Mouse (Mus musculus) lung, embryonic 15.5 days (tissue): ENCODE results near the gene Zfp239. TPM values are rescaled to one million over a fixed set of nuclear protein-coding genes. Genes with fewer than 3 reads are reported as not detected.

Experiments
- ATAC-seq: fragments of 200-750 bp; cut with Nextera tagmentation; 2 replicates; pipeline ENCODE4 v1.8.0; 2017; ENCODE audit warnings: moderate number of reproducible peaks, borderline replicate concordance; ENCODE audit not compliant: low FRiP score, low TSS enrichment; ENCODE audit errors: extremely low read depth
- H3K27ac ChIP-seq: fragments of 300-500 bp; sonication (generic); 2 replicates; pipeline ENCODE4 v1.5.1; 2015; ENCODE audit warnings: moderate library complexity, mild to moderate bottlenecking, inconsistent platforms
- H3K27me3 ChIP-seq: fragments of 300-500 bp; sonication (generic); 2 replicates; pipeline ENCODE4 v1.6.1; 2015; ENCODE audit warnings: inconsistent platforms
- H3K36me3 ChIP-seq: fragments of 300-500 bp; sonication (generic); 2 replicates; pipeline ENCODE4 v1.6.1; 2015; ENCODE audit warnings: inconsistent platforms
- H3K4me1 ChIP-seq: fragments of 300-500 bp; sonication (generic); 2 replicates; pipeline ENCODE4 v1.6.1; 2015; ENCODE audit warnings: inconsistent platforms
- H3K4me2 ChIP-seq: fragments of 300-500 bp; sonication (generic); 2 replicates; pipeline ENCODE4 v1.6.1; 2015; ENCODE audit warnings: inconsistent platforms, mild to moderate bottlenecking, moderate library complexity
- H3K4me3 ChIP-seq: fragments of 300-500 bp; sonication (generic); 2 replicates; pipeline ENCODE4 v1.5.1; 2015; ENCODE audit warnings: mild to moderate bottlenecking, inconsistent platforms
- H3K9ac ChIP-seq: fragments of 300-500 bp; sonication (generic); 2 replicates; pipeline ENCODE4 v1.6.1; 2015; ENCODE audit warnings: inconsistent platforms
- H3K9me3 ChIP-seq: fragments of 300-500 bp; sonication (generic); 2 replicates; pipeline ENCODE4 v1.6.1; 2016; ENCODE audit warnings: inconsistent platforms
- WGBS: fragments of 180-500 bp; shearing (Covaris S2); methylation state at CpG from one replicate; pipeline ENCODE4 v1.1.7; 2015; 5-methylcytosine and 5-hydroxymethylcytosine counted together
- polyA plus RNA-seq: library from polyadenylated mRNA; unstranded; fragments of >200 nt; fragmentation: Nextera tagmentation; extraction: Ambion mirVana; gene quantifications from 2 replicates; pipeline ENCODE4 v1.2.1, GENCODE M21; 2015

Zfp239 gene
- polyA plus RNA-seq, 1 experiment from 2014 or later: 7.6 TPM

DNA sequence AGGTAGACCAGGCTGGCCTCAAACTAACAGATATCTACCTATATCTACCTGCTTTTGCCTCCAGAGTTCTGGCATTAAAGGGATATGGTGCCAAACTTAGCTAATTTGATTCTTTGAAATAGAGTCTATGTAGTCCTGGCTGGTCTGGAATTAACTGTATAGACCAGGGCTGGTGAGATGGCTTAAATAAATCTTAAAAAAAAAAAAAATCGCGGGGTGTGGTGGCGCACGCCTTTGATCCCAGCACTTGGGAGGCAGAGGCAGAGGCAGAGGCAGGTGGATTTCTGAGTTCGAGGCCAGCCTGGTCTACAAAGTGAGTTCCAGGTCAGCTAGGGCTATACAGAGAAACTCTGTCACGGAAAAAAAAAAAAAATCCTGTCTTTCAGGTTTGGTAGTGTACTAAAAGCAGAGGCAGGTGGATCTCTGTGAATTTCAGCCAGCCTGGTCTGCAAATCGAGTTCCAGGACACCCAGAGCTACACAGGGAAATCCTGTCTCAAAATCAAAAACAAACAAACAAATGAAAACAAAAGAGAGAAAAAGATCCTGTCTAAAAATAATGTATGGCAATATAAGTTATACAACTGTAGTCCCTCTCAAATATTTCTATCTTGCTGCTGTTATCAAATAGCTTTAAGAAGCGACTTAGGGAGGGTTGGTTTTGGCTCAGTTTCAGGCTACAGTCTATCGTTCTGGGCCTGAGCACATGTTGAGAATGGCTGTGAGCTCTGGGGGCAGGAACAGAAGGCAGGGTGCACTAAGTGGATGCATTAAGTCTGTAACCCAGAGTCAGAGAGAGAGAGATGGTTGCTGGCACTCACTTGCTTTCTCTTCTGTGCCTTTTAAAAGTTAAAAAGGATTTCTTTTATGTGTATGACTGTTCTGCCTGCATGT, 39.9 kb downstream of the Zfp239 start:
- no peaks in the 10 kb centered on the region for H3K36me3 ChIP-seq
- H3K4me3 ChIP-seq: no peak overlapping the region
- no peak for ATAC-seq
- 61% methylated on average over 9 of the region's 9 CpGs for WGBS
- no peak overlapping the region for H3K4me2 ChIP-seq
- H3K27ac ChIP-seq: no peak overlapping the region
- peaks cover 7% of the 10 kb centered on the region for H3K4me1 ChIP-seq
- H3K9me3 ChIP-seq: no peaks in the 10 kb centered on the region
- no peaks in the 10 kb centered on the region for H3K27me3 ChIP-seq
- no peak overlapping the region for H3K9ac ChIP-seq

DNA sequence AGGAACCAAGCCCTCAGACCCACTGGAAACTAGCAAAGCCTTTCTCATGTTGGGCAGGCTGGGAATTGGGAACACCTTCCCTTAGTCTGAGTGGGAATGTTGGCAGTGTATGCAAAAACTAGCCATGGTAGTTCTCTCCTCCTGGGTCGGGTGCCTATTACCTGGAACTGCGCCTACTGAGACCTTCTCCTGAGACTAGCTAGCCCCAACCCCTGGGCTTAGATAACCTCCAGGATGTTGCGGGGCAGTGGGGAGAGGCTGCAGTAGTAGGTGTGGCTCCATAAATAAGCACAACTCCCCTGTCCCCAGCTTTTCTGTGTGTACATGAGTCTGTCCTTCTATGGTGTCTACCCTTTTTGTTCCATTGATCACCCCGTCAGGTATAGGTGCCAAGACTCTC, 40.7 kb downstream of the Zfp239 start:
- H3K4me3 ChIP-seq: no peak overlapping the region
- ATAC-seq: no peak
- H3K4me1 ChIP-seq: peaks cover 7% of the 10 kb centered on the region
- no peak overlapping the region for H3K27ac ChIP-seq
- H3K36me3 ChIP-seq: no peaks in the 10 kb centered on the region
- H3K4me2 ChIP-seq: no peak overlapping the region
- no peaks in the 10 kb centered on the region for H3K27me3 ChIP-seq
- no peaks in the 10 kb centered on the region for H3K9me3 ChIP-seq
- 73% methylated on average over 4 of the region's 4 CpGs for WGBS
- no peak overlapping the region for H3K9ac ChIP-seq

DNA sequence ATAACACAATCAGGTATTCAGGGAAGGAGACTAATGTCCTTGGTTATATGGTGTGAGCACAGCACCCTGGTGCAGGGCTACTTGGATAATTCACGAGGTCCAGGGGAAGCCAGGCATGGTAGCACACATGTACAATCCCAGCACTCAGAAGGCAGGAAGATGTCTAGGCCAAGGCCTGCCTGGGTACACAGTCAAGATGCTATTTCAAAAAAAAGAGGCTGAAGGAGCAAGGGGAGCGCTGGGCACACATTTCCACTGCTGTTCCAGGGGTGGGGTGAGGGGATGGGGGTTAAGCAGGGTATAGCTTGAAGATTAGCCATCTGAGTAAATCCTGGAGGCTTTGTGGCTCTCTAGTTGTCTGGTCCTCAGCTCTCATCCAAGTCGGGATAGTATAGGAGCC, 41.9 kb downstream of the Zfp239 start:
- H3K4me1 ChIP-seq: peaks cover 11% of the 10 kb centered on the region
- H3K9ac ChIP-seq: no peak overlapping the region
- H3K36me3 ChIP-seq: no peaks in the 10 kb centered on the region
- H3K4me3 ChIP-seq: no peak overlapping the region
- H3K9me3 ChIP-seq: no peaks in the 10 kb centered on the region
- 76% methylated on average over 3 of the region's 3 CpGs for WGBS
- ATAC-seq: no peak
- no peak overlapping the region for H3K27ac ChIP-seq
- H3K27me3 ChIP-seq: no peaks in the 10 kb centered on the region
- H3K4me2 ChIP-seq: no peak overlapping the region

DNA sequence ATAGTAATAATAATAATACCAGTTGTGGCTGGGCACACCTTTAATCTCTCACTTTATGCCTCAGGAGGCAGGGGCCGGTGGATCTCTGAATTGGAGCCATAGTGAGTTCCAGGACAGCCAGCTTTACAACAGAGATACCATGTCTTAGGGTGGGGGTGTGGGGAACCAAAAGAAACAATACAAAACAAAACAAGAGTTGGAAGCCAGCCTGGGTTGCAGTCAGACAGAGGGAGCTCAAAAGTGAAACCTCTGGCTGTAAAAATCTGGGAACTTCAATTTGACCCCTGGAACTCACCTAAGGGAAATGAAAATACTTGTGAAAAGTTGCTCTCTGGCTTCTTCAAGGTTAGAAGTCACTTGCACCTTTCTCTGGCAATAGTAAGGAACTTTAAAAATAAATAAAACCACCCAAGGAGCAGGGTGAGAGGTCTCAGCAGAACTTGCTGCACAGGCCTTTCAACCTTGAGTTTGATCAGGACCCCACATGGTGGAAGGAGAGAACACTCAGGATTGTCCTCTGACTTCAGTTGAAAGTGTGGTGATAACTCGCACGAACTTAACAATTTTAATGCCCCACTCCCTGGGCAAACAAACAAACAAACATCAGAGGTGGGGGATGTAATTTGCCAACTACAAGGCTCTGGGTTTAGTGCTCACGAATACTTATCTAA, 43.5 kb downstream of the Zfp239 start:
- no peak for ATAC-seq
- Histone ChIP-seq H3K4me2 (peak overlapping the region; percentile 56), H3K4me1 (peaks cover 24% of the 10 kb centered on the region), H3K9ac (peak overlapping the region; percentile 60), H3K27ac (peak overlapping the region; percentile 86), H3K36me3 (no peaks in the 10 kb centered on the region), H3K4me3 (peak overlapping the region; percentile 100), H3K9me3 (no peaks in the 10 kb centered on the region), H3K27me3 (no peaks in the 10 kb centered on the region)
- 19% methylated on average over 4 of the region's 4 CpGs for WGBS

DNA sequence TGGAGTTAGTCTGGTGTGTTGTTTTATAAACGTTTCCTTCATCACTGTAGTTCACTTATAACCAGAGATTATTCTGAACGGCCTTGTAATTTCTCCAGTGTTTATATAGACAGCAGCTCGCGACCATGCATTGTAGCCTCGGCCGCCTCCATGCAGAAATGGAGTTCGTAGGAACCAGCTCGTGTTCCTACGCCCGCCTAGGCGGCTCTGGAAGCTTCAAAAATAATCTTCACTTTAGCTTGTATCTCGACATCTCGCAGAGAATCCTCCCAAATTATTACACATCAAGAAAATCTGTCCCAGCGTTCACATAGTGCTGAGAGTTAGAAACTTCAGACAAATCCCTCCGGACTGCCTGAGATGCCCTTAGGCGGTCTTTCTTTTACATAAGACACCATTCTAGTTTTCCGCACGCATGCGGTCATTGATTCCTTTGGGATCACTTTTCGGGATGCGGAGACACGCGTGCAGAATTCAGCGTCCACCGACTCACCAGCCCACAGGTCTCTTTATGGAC, 44.2 kb downstream of the Zfp239 start:
- Histone ChIP-seq H3K27me3 (no peaks in the 10 kb centered on the region), H3K36me3 (no peaks in the 10 kb centered on the region), H3K4me2 (peak overlapping the region; percentile 56), H3K4me3 (peak overlapping the region; percentile 100), H3K9me3 (no peaks in the 10 kb centered on the region), H3K4me1 (peaks cover 29% of the 10 kb centered on the region), H3K9ac (peak overlapping the region; percentile 60), H3K27ac (peak overlapping the region; percentile 86)
- WGBS: under 1% methylated on average over 25 of the region's 25 CpGs
- ATAC-seq: peak; percentile 2; the same call in 1 of the 2 replicates

DNA sequence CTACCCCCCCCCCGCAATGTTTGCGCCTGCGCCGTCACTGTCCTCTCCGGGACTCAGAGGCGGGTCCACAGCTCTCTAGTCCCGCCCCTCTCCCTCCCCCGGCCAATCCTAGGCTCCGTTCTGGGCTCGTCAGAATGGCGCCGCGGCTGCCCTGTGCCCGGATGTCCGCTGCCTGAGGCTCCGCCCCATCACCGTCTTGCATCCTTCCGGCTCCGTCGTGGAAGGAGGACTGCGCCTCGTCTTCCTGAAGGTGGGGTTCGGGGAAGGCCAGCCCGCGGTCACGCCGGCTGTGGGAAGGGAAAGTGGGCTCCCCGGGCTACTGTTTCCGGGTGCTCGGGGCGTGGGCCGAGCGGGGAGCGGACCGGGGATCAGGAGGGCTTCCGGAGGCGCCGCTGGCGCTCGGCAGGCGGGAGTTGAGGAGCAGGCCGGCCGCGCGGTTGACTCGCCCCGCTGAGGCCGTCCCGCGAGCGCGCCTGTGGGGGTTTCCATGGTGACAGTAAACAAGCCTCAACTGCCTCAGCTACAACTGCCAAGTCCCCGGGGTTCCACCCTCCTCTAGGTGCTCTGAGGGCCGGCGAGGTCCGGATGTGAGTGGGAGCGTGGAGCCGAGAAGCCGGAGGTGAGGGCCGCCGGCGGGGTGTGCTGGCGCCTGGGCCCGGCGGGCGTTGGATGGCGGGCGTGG, 44.8 kb downstream of the Zfp239 start:
- WGBS: under 1% methylated on average over 57 of the region's 68 CpGs
- H3K36me3 ChIP-seq: no peaks in the 10 kb centered on the region
- peak overlapping the region; percentile 68 for H3K4me2 ChIP-seq

DNA sequence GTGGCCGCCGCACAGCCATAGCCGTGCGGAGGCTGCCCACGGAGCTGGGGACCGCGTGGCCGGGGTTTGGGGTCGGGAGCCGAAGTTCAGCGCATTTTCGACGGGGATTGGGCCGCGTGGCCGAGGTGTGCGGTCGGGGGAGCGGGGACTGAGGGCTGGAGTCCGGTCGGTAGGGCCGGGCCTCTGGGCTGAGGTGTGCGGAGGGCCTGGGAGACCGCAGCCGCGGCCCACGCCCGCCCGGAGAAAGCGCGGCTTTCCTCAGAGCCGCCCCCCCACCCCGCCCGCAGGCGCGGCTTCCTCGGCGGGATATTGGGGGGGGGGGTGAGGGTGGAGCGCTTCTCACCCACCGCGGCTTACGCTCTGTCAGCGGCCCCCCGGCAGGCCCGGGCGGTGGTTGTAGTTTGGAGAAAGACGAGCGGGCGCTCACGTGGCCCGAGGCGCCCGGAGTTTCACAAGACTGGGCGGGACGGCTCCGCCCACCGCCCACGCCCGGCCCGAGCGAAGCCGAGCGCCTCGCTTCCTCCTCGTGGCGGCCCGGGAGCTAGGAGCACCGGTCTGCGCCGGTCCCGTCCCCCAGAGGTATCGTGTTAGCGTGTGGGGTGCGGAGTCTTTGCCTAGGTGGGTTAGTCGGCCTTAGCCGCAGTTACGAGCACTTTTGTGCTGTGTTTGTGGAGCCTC, 45.5 kb downstream of the Zfp239 start:
- Histone ChIP-seq H3K9me3 (no peaks in the 10 kb centered on the region), H3K36me3 (no peaks in the 10 kb centered on the region), H3K4me2 (peak overlapping the region; percentile 68), H3K27me3 (no peaks in the 10 kb centered on the region), H3K9ac (peak overlapping the region; percentile 99), H3K27ac (peak overlapping the region; percentile 99), H3K4me3 (peak overlapping the region; percentile 100), H3K4me1 (peaks cover 33% of the 10 kb centered on the region)
- peak; percentile 82 for ATAC-seq
- under 1% methylated on average over 61 of the region's 77 CpGs for WGBS

More for the DNA sequence above, 44.8 kb downstream of the Zfp239 start:
- no peaks in the 10 kb centered on the region for H3K27me3 ChIP-seq
- peak; percentile 97 for ATAC-seq
- no peaks in the 10 kb centered on the region for H3K9me3 ChIP-seq
- H3K4me3 ChIP-seq: peak overlapping the region; percentile 100
- H3K27ac ChIP-seq: peak overlapping the region; percentile 99
- H3K4me1 ChIP-seq: peaks cover 33% of the 10 kb centered on the region
- peak overlapping the region; percentile 99 for H3K9ac ChIP-seq

DNA sequence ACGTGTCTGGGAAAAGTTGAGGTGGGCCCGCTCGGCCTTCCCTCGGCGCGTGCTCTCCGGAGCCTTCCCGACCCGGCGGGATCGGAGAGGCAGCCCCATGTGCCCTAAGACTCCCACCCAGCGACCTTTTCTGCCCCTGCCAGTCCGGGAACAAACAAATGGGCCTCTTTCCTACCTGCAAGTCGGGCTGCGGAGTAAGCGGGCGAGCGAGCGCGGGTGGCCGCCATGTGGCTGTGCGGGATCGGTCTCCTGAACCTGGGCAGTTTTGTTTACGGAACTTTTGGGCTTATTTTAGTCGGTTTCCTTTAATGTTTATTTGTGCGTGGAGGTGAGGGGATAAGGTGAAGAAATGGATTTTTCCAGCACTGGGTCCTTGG, 46.1 kb downstream of the Zfp239 start:
- peak overlapping the region; percentile 99 for H3K27ac ChIP-seq
- peak overlapping the region; percentile 99 for H3K9ac ChIP-seq
- no peaks in the 10 kb centered on the region for H3K9me3 ChIP-seq
- no peaks in the 10 kb centered on the region for H3K36me3 ChIP-seq
- H3K4me1 ChIP-seq: peaks cover 33% of the 10 kb centered on the region
- no peak; the same call in 1 of the 2 replicates for ATAC-seq
- peak overlapping the region; percentile 68 for H3K4me2 ChIP-seq
- 0% methylated on average over 26 of the region's 26 CpGs for WGBS
- H3K4me3 ChIP-seq: peak overlapping the region; percentile 100
- no peaks in the 10 kb centered on the region for H3K27me3 ChIP-seq

DNA sequence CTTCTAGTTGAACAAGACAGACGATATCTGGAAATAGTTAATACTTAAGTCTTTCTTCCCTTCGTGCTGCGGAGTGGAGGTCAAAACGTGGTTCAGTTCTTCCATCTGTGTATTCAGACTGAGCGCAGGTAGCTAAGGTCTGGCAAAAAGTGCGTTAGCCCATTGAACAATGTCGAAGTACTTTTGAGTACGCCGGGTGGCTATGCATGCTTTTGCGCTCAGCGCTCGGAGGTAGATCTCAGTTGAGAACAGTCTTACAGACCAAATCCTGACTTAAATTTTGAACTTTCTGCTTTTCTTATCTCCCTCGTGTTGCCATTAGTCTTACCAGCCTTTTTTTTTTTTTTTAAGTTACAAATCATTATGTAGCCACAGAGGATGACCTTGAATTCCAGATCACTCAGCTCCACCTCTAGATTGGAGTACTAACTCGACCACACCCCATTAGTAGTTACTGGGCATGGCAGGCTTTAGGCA, 46.6 kb downstream of the Zfp239 start:
- H3K9ac ChIP-seq: peak overlapping the region; percentile 99
- peak overlapping the region; percentile 100 for H3K4me3 ChIP-seq
- no peaks in the 10 kb centered on the region for H3K9me3 ChIP-seq
- H3K4me2 ChIP-seq: peak overlapping the region; percentile 68
- peaks cover under 1% of the 10 kb centered on the region; the same call in 1 of the 2 replicates for H3K36me3 ChIP-seq
- ATAC-seq: no peak
- H3K27ac ChIP-seq: peak overlapping the region; percentile 99
- H3K27me3 ChIP-seq: no peaks in the 10 kb centered on the region
- WGBS: under 1% methylated on average over 14 of the region's 14 CpGs
- peaks cover 38% of the 10 kb centered on the region for H3K4me1 ChIP-seq

DNA sequence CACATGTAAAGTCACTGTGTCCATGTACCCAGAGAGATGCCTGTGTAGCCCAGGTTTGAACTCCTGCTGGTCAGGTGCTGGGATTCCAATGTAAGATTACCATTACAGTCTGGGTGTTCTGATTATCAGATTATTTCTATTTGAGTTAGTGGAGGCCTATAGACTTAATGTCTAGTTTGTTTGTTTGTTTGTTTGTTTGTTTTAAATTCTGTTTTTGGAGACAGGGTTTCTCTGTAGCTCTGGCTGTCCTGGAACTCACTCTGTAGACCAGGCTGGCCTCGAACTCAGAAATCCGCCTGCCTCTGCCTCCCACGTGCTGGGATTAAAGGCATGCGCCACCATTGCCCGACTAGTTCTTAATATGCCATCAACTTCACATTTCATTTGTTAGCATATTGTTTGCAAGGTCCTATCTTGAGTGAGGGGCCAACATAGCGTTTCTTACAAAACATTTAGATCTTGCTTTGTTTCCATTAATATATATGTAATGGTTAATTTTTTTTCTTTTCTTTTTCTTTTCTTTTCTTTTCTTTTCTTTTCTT, 48.3 kb downstream of the Zfp239 start:
- Histone ChIP-seq H3K27ac (no peak overlapping the region), H3K4me3 (peak overlapping the region; percentile 100; the same call in 1 of the 2 replicates), H3K9me3 (no peaks in the 10 kb centered on the region), H3K4me1 (peaks cover 42% of the 10 kb centered on the region), H3K9ac (no peak overlapping the region), H3K27me3 (no peaks in the 10 kb centered on the region), H3K4me2 (peak overlapping the region; percentile 68; the same call in 1 of the 2 replicates), H3K36me3 (peaks cover 3% of the 10 kb centered on the region; the same call in 1 of the 2 replicates)
- no peak for ATAC-seq
- 74% methylated on average over 6 of the region's 6 CpGs for WGBS

DNA sequence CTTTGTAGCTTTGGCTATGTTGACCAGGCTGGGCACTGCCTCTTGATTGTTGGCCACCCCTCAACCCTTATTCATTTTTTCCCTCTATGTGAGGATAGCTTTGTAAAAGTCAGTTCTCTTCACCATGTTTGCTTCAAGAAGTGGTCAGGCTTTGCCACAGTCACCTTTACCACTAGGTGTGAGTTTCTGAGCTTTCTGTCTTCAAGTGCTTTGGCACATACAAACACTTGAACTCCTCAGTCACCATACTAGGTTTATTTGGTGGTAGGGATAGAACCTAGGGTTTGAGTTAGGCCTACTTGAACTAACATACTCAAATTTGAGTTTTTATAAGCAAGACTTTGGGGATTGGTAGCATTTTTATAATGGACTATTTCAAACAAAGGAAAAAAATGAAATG, 52.6 kb downstream of the Zfp239 start:
- no peak overlapping the region for H3K27ac ChIP-seq
- no peak for ATAC-seq
- H3K9ac ChIP-seq: no peak overlapping the region
- no peaks in the 10 kb centered on the region for H3K9me3 ChIP-seq
- H3K36me3 ChIP-seq: peaks cover 8% of the 10 kb centered on the region; the same call in 1 of the 2 replicates
- peaks cover 50% of the 10 kb centered on the region for H3K4me1 ChIP-seq
- no peaks in the 10 kb centered on the region for H3K27me3 ChIP-seq
- no peak overlapping the region for H3K4me3 ChIP-seq
- H3K4me2 ChIP-seq: no peak overlapping the region
